Mouse (Mus musculus): Measurements from ENCODE around the gene Wdr24. TPM values are rescaled to one million over a fixed set of nuclear protein-coding genes. Genes with fewer than 3 reads are reported as not detected.

The Wdr24 gene
- polyA plus RNA-seq, 1 experiment from 2014 or later, result 17.3 TPM

DNA sequence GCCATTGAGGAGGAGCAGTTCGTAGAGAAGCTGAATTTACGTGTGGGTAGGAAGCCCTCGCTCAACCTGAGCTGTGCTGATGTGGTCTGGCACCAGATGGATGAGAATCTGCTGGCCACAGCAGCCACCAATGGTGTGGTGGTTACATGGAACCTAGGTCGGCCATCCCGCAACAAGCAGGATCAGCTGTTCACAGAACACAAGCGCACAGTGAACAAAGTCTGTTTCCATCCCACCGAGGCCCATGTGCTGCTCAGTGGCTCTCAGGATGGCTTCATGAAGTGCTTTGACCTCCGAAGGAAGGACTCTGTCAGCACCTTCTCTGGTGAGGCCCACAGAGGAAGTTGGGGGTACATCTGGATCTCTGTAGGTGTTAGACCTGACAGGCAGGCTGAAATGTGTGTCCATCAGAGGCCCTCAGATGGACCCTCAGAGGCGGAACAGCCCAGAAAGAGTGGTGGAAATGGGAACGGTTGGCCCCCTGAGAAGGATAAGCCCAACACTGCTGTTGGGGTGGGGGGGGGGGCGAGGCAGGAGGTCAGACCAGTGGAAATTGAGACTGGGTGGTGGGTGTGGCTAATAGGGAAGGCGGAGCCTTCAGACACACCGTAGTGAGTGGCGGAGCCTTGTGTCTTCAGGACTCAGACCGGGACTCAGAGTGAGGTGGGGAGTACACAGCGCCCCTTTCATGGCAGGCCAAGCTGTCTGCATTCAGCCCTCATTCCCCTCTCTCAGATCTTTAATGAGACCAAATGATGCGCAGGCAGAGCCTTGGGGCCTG lies 1.1 kb downstream of the Wdr24 start:
- ATAC-seq (ENCODE audit: insufficient number of reproducible peaks, insufficient read depth, low FRiP score, low read depth), result no peak
- H3K9ac ChIP-seq (ENCODE audit: low read length), result peak overlapping the region; percentile 83
- peak overlapping the region; percentile 60 to 61 for H3K4me3 ChIP-seq (ENCODE audit: control insufficient read depth in 1 of 2, insufficient read depth in 1 of 2, low read depth in 1 of 2, low read length in 2 of 2)
- peaks cover 17 to 22% of the 10 kb centered on the region in 2 experiments for H3K4me1 ChIP-seq (ENCODE audit: control insufficient read depth in 2 of 2, insufficient read depth in 2 of 2, low read length in 2 of 2)
- H3K27ac ChIP-seq (replicated peaks in 1 of 2; ENCODE audit: control insufficient read depth in 1 of 2, insufficient read depth in 1 of 2, low read depth in 2 of 2, low read length in 2 of 2), result no peak overlapping the region
- H3K36me3 ChIP-seq (ENCODE audit: control insufficient read depth, insufficient read depth, low read length), result peaks cover 26% of the 10 kb centered on the region
- peak overlapping the region; percentile 87 for H3K4me2 ChIP-seq (ENCODE audit: low read length)
- H3K9me3 ChIP-seq (ENCODE audit: control insufficient read depth, low read length), result no peaks in the 10 kb centered on the region
- WGBS, result 70% methylated on average over 17 of the region's 17 CpGs
- peaks cover 31% of the 10 kb centered on the region for H3K27me3 ChIP-seq (ENCODE audit: control insufficient read depth, insufficient read depth, low read length)

DNA sequence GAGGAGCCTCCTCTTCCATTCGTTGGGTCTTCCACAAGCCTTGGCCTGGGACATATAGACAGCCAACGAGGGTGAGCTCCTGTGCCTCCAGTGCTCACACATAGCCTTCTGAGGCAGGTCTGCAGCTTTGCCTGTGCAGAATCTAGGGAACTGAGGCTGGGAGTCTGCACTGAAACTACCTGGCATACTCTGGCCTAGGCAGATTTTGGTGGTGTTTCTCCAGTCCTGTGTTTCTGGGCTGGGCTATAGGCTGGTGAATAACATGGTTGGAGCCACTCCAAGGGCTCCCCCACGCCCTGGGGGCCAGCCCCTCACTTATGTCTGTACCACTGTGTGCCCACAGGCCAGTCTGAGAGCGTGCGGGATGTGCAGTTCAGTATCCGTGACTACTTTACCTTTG lies 1.9 kb downstream of the Wdr24 start:
- Histone ChIP-seq H3K4me3 (ENCODE audit: control insufficient read depth in 1 of 2, insufficient read depth in 1 of 2, low read depth in 1 of 2, low read length in 2 of 2) (no peak overlapping the region), H3K27me3 (ENCODE audit: control insufficient read depth, insufficient read depth, low read length) (peaks cover 23% of the 10 kb centered on the region), H3K9ac (ENCODE audit: low read length) (no peak overlapping the region), H3K9me3 (ENCODE audit: control insufficient read depth, low read length) (no peaks in the 10 kb centered on the region), H3K4me1 (ENCODE audit: control insufficient read depth in 2 of 2, insufficient read depth in 2 of 2, low read length in 2 of 2) (peaks cover 19 to 26% of the 10 kb centered on the region in 2 experiments), H3K36me3 (ENCODE audit: control insufficient read depth, insufficient read depth, low read length) (peaks cover 33% of the 10 kb centered on the region), H3K4me2 (ENCODE audit: low read length) (no peak overlapping the region), H3K27ac (replicated peaks in 1 of 2; ENCODE audit: control insufficient read depth in 1 of 2, insufficient read depth in 1 of 2, low read depth in 2 of 2, low read length in 2 of 2) (no peak overlapping the region)
- 84% methylated on average over 6 of the region's 6 CpGs for WGBS
- ATAC-seq (ENCODE audit: insufficient number of reproducible peaks, insufficient read depth, low FRiP score, low read depth), result no peak

DNA sequence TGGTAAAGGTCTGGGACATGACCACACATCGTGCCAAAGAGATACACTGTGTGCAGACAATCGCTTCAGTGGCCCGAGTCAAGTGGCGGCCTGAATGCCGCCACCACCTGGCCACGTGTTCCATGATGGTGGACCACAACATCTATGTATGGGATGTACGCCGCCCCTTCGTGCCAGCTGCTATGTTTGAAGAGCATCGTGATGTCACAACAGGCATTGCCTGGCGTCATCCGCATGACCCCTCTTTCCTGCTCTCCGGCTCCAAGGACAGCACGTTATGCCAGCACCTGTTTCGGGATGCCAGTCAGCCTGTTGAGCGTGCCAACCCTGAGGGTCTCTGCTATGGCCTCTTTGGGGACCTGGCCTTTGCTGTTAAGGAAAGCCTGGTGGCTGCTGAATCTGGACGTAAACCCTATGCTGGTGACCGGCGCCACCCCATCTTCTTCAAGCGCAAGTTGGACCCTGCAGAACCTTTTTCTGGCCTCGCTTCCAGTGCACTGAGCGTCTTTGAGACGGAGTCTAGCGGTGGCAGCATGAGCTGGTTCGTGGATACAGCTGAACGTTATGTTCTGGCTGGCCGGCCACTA lies 2.6 kb downstream of the Wdr24 start:
- Histone ChIP-seq H3K4me2 (ENCODE audit: low read length) (no peak overlapping the region), H3K4me1 (ENCODE audit: control insufficient read depth in 2 of 2, insufficient read depth in 2 of 2, low read length in 2 of 2) (peaks cover 19 to 30% of the 10 kb centered on the region in 2 experiments)
- 92% methylated on average over 27 of the region's 27 CpGs for WGBS

DNA sequence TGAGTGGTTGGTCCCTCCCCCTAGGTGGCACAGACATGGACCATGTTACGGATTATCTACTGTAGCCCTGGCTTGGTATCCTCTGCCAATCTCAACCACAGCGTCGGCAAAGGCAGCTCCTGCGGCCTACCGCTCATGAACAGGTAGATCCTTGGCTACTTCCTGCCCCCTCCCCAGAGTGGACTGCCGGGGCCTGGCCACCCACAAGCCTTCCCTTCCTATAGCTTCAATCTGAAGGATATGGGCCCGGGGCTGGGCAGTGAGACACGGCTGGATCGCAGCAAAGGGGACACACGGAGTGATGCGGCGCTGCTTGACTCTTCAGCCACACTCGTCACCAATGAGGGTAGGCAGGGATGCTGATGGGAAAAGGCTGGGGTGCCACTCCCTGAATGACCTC lies 3.6 kb downstream of the Wdr24 start:
- Histone ChIP-seq H3K9ac (ENCODE audit: low read length) (no peak overlapping the region), H3K36me3 (ENCODE audit: control insufficient read depth, insufficient read depth, low read length) (peaks cover 48% of the 10 kb centered on the region), H3K4me1 (ENCODE audit: control insufficient read depth in 2 of 2, insufficient read depth in 2 of 2, low read length in 2 of 2) (peaks cover 26 to 40% of the 10 kb centered on the region in 2 experiments), H3K9me3 (ENCODE audit: control insufficient read depth, low read length) (no peaks in the 10 kb centered on the region), H3K27me3 (ENCODE audit: control insufficient read depth, insufficient read depth, low read length) (peaks cover 7% of the 10 kb centered on the region), H3K4me3 (ENCODE audit: control insufficient read depth in 1 of 2, insufficient read depth in 1 of 2, low read depth in 1 of 2, low read length in 2 of 2) (no peak overlapping the region), H3K4me2 (ENCODE audit: low read length) (no peak overlapping the region), H3K27ac (replicated peaks in 1 of 2; ENCODE audit: control insufficient read depth in 1 of 2, insufficient read depth in 1 of 2, low read depth in 2 of 2, low read length in 2 of 2) (no peak overlapping the region)
- WGBS, result 89% methylated on average over 13 of the region's 13 CpGs
- ATAC-seq (ENCODE audit: insufficient number of reproducible peaks, insufficient read depth, low FRiP score, low read depth), result no peak

More for the DNA sequence above, 2.6 kb downstream of the Wdr24 start:
- no peak overlapping the region for H3K4me3 ChIP-seq (ENCODE audit: control insufficient read depth in 1 of 2, insufficient read depth in 1 of 2, low read depth in 1 of 2, low read length in 2 of 2)
- peaks cover 15% of the 10 kb centered on the region for H3K27me3 ChIP-seq (ENCODE audit: control insufficient read depth, insufficient read depth, low read length)
- no peak overlapping the region for H3K27ac ChIP-seq (replicated peaks in 1 of 2; ENCODE audit: control insufficient read depth in 1 of 2, insufficient read depth in 1 of 2, low read depth in 2 of 2, low read length in 2 of 2)
- no peak for ATAC-seq (ENCODE audit: insufficient number of reproducible peaks, insufficient read depth, low FRiP score, low read depth)
- H3K9ac ChIP-seq (ENCODE audit: low read length), result no peak overlapping the region
- no peaks in the 10 kb centered on the region for H3K9me3 ChIP-seq (ENCODE audit: control insufficient read depth, low read length)
- peaks cover 40% of the 10 kb centered on the region for H3K36me3 ChIP-seq (ENCODE audit: control insufficient read depth, insufficient read depth, low read length)

DNA sequence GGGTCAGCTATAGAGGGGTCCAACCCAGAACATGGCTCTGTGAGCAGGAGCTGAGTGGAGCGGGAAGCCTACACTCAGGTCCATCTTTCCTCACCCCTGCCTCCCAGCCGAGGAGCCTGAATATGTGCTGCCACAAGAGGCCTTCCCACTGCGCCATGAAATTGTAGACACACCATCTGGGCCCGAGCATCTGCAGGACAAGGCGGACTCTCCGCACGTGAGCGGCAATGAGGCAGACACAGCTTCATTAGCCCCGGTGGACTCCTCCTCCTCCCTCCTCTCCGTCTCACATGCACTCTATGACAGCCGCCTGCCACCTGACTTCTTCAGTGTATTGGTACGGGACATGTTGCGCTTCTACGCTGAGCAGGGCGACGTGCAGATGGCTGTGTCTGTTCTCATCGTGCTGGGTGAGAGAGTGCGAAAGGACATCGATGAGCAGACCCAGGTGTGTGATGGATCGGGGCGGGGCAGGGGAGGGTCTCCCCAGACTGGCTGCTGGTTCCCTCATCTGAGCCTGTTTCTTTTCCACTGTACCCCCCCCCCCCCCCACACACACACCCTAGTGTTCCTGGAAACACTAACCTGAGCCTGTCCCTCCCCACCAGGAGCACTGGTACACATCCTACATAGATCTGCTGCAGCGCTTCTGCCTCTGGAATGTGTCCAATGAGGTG lies 4.3 kb downstream of the Wdr24 start:
- no peaks in the 10 kb centered on the region for H3K9me3 ChIP-seq (ENCODE audit: control insufficient read depth, low read length)
- 91% methylated on average over 22 of the region's 22 CpGs for WGBS
- H3K27ac ChIP-seq (replicated peaks in 1 of 2; ENCODE audit: control insufficient read depth in 1 of 2, insufficient read depth in 1 of 2, low read depth in 2 of 2, low read length in 2 of 2), result no peak overlapping the region
- no peak overlapping the region for H3K9ac ChIP-seq (ENCODE audit: low read length)
- peaks cover under 1% of the 10 kb centered on the region; the same call in 1 of the 2 replicates for H3K27me3 ChIP-seq (ENCODE audit: control insufficient read depth, insufficient read depth, low read length)
- peaks cover 26 to 41% of the 10 kb centered on the region in 2 experiments for H3K4me1 ChIP-seq (ENCODE audit: control insufficient read depth in 2 of 2, insufficient read depth in 2 of 2, low read length in 2 of 2)
- H3K4me2 ChIP-seq (ENCODE audit: low read length), result no peak overlapping the region
- peaks cover 48% of the 10 kb centered on the region for H3K36me3 ChIP-seq (ENCODE audit: control insufficient read depth, insufficient read depth, low read length)
- H3K4me3 ChIP-seq (ENCODE audit: control insufficient read depth in 1 of 2, insufficient read depth in 1 of 2, low read depth in 1 of 2, low read length in 2 of 2), result no peak overlapping the region
- ATAC-seq (ENCODE audit: insufficient number of reproducible peaks, insufficient read depth, low FRiP score, low read depth), result no peak

DNA sequence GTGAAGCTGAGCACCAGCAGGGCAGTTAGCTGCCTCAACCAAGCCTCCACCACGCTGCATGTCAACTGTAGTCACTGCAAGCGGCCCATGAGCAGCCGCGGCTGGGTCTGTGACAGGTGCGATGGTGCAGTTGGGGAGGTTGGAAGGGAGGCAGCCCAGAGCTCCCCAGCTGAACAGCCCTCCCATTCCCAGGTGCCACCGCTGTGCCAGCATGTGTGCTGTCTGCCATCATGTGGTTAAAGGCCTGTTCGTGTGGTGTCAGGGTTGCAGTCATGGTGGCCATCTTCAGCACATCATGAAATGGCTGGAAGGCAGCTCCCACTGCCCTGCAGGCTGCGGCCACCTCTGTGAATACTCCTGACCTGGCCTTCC lies 4.8 kb downstream of the Wdr24 start:
- peaks cover 26 to 41% of the 10 kb centered on the region in 2 experiments for H3K4me1 ChIP-seq (ENCODE audit: control insufficient read depth in 2 of 2, insufficient read depth in 2 of 2, low read length in 2 of 2)
- ATAC-seq (ENCODE audit: insufficient number of reproducible peaks, insufficient read depth, low FRiP score, low read depth), result no peak
- peak overlapping the region; percentile 77 for H3K9ac ChIP-seq (ENCODE audit: low read length)
- peak overlapping the region; percentile 70 for H3K4me2 ChIP-seq (ENCODE audit: low read length)
- H3K27me3 ChIP-seq (ENCODE audit: control insufficient read depth, insufficient read depth, low read length), result no peaks in the 10 kb centered on the region
- peak overlapping the region; percentile 75 to 85; a peak in 3 of 4 replicates for H3K27ac ChIP-seq (replicated peaks in 1 of 2; ENCODE audit: control insufficient read depth in 1 of 2, insufficient read depth in 1 of 2, low read depth in 2 of 2, low read length in 2 of 2)
- H3K36me3 ChIP-seq (ENCODE audit: control insufficient read depth, insufficient read depth, low read length), result peaks cover 48% of the 10 kb centered on the region
- H3K4me3 ChIP-seq (ENCODE audit: control insufficient read depth in 1 of 2, insufficient read depth in 1 of 2, low read depth in 1 of 2, low read length in 2 of 2), result peak overlapping the region; percentile 54 to 72
- no peaks in the 10 kb centered on the region for H3K9me3 ChIP-seq (ENCODE audit: control insufficient read depth, low read length)
- 85% methylated on average over 8 of the region's 8 CpGs for WGBS

DNA sequence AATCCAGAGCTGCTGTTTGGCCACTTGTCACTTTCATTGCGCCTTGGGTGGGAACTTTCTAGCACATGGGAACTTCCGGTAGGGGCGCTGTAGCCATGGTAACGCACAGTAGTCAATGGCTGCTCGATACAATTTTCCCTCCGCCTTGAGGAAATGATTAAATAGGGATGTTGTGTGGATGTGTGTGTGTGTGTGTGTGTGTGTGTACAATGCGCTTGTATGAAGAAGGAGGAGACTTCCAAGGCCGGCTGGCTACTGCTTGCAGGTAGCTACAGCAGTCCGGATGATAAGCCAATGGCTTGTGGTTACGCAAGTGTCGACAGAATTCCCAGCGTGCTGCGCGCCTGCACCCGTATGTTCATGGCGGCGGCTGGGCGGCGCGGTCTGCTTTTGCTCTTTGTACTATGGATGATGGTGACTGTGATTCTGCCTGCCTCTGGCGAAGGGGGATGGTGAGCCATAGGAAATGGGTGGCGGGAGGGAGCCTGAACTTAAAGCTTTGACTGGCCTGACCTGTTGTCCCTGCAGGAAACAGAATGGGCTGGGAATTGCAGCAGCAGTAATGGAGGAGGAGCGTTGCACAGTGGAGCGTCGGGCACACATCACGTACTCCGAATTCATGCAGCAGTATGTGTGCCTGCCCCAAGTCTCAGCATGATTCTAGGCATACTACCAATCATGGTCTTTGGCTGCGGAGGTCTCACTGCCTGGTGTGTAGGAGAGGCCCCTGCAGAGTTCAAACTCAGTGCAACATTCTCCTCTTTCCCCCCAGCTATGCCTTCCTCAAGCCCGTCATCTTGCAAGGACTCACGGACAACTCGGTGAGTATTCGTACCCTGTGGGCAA lies 5.5 kb downstream of the Wdr24 start, which contains the start of gene Jmjd8:
Jmjd8 (plus strand) TSS at position 156 of the 846 bp plus-strand sequence.
- WGBS, result 1% methylated on average over 32 of the region's 32 CpGs
- H3K9me3 ChIP-seq (ENCODE audit: control insufficient read depth, low read length), result no peaks in the 10 kb centered on the region
- H3K4me3 ChIP-seq (ENCODE audit: control insufficient read depth in 1 of 2, insufficient read depth in 1 of 2, low read depth in 1 of 2, low read length in 2 of 2), result peak within 1 kb of the TSS; percentile 54 to 72
- H3K9ac ChIP-seq (ENCODE audit: low read length), result peak within 1 kb of the TSS; percentile 77
- H3K4me2 ChIP-seq (ENCODE audit: low read length), result peak within 1 kb of the TSS; percentile 70
- peak within 1 kb of the TSS; percentile 75 to 85 for H3K27ac ChIP-seq (replicated peaks in 1 of 2; ENCODE audit: control insufficient read depth in 1 of 2, insufficient read depth in 1 of 2, low read depth in 2 of 2, low read length in 2 of 2)
- ATAC-seq (ENCODE audit: insufficient number of reproducible peaks, insufficient read depth, low FRiP score, low read depth), result no peak
- H3K4me1 ChIP-seq (ENCODE audit: control insufficient read depth in 2 of 2, insufficient read depth in 2 of 2, low read length in 2 of 2), result peaks cover 24 to 38% of the 10 kb centered on the region in 2 experiments
- H3K36me3 ChIP-seq (ENCODE audit: control insufficient read depth, insufficient read depth, low read length), result peaks cover 48% of the 10 kb centered on the region
- no peaks in the 10 kb centered on the region for H3K27me3 ChIP-seq (ENCODE audit: control insufficient read depth, insufficient read depth, low read length)
